Mouse (Mus musculus): ENCODE results near the gene Lysmd2. TPM values are rescaled to one million over a fixed set of nuclear protein-coding genes. Genes with fewer than 3 reads are reported as not detected.
A peak's percentile ranks its signal among the peaks of the same experiment; 100 is the strongest.

Lysmd2 gene
- total and polyA plus RNA-seq, 3 experiments = 6.9 to 16.4 (median 8.5) TPM

DNA sequence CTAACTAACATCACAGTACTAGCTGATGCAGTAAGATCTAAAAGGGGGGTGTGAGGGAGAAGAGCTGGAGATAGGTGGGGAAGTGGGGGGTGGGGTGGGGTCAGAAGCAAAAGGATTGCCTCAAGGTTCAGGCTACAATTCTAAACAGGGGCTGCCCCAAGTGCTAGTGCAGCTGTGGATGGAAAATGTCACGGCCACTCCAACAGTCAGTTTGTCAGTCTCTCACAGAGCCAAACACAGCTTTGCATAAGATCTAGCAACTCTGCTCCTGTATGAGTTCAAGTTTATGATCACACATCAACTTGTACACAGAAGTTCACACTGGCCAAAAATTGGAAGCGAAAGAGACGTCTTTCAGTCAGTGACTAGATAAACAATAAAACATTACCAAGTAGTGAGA is 4.1 kb upstream of the Lysmd2 start:
- Histone ChIP-seq H3K4me3 (no peak overlapping the region), H3K27ac (no peak overlapping the region), H3K79me2 (replicated peaks; ENCODE audit: control insufficient read depth, insufficient read depth, low read length) (no peaks in the 10 kb centered on the region), H3K27me3 (ENCODE audit: control insufficient read depth, insufficient read depth, low read length) (no peaks in the 10 kb centered on the region), H3K9ac (ENCODE audit: low read depth, low read length) (no peak overlapping the region), H3K4me1 (ENCODE audit: control insufficient read depth, insufficient read depth, low read length) (no peaks in the 10 kb centered on the region), H3K36me3 (ENCODE audit: control insufficient read depth, insufficient read depth, low read length) (no peaks in the 10 kb centered on the region)
- intact Hi-C loops (cut with DNase I) = no loop called here
- no peak for DNase-seq
- WGBS = 77% methylated on average over 3 of the region's 3 CpGs
- TF ChIP-seq POLR2A (IDR thresholded peaks at IDR 0.05; ENCODE audit: insufficient read depth, low read depth, low read length) (no peak), EP300 (IDR thresholded peaks at IDR 0.05; ENCODE audit: insufficient read depth, low read depth, low read length) (no peak), CTCF (IDR thresholded peaks at IDR 0.05) (no peak)

DNA sequence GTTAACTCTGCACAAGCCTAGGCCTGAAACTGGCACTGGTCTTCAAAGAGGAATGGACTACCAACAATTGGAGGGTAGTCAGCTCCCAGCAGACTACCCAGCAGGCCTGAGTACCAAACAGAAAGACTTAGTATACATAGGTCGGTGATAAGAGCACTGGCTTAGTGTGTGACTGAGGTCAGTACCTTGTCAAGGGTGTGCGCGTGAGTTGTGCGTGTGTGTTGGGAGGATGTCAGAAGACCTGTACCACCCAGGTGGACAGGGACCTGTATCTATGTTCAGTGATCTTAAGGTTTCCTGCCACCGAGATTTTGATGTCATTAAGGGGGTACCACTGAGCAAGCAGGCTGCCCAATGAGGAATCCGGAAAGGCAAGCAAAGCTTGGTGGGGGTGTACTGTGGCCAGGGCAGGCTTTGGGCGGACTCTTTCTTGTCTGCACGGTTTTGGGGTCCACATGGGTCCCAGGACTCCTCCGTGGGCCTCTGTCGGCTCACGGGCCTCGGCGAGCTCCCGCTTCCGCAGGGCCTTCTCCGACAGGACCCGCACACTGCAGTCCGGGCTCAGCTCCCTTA is 472 bp upstream of the Lysmd2 start:
- Histone ChIP-seq H3K36me3 (ENCODE audit: control insufficient read depth, insufficient read depth, low read length) (no peaks in the 10 kb centered on the region), H3K27me3 (ENCODE audit: control insufficient read depth, insufficient read depth, low read length) (no peaks in the 10 kb centered on the region), H3K79me2 (replicated peaks; ENCODE audit: control insufficient read depth, insufficient read depth, low read length) (no peaks in the 10 kb centered on the region; the same call in 1 of the 2 replicates), H3K4me1 (ENCODE audit: control insufficient read depth, insufficient read depth, low read length) (no peaks in the 10 kb centered on the region), H3K9ac (ENCODE audit: low read depth, low read length) (peak overlapping the region; percentile 82), H3K4me3 (peak overlapping the region; percentile 74), H3K27ac (peak overlapping the region; percentile 81)
- 23% methylated on average over 18 of the region's 18 CpGs for WGBS
- intact Hi-C loops (cut with DNase I) = no loop called here
- no peak for TF ChIP-seq EP300 (IDR thresholded peaks at IDR 0.05; ENCODE audit: insufficient read depth, low read depth, low read length)
- no peak for TF ChIP-seq POLR2A (IDR thresholded peaks at IDR 0.05; ENCODE audit: insufficient read depth, low read depth, low read length)
- no peak for TF ChIP-seq CTCF (IDR thresholded peaks at IDR 0.05)
- no peak for DNase-seq

DNA sequence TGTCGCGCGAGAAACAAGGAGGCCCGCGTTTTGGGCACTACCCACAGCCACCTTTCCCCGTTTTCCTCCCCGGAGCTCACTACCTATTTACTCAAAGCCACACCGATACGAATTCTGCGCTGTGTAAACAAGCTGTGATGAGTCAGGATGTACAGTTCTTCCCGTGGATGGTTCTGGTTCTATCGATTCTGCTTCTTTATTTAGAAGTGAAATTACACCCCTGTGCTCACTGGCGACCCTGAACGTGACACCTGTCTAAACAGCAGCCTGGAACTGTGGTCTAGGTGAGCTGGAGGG is 715 bp downstream of the Lysmd2 start:
- TF ChIP-seq POLR2A (IDR thresholded peaks at IDR 0.05; ENCODE audit: insufficient read depth, low read depth, low read length) (no peak), EP300 (IDR thresholded peaks at IDR 0.05; ENCODE audit: insufficient read depth, low read depth, low read length) (no peak), CTCF (IDR thresholded peaks at IDR 0.05) (no peak)
- intact Hi-C loops (cut with DNase I) = no loop called here
- no peaks in the 10 kb centered on the region for H3K27me3 ChIP-seq (ENCODE audit: control insufficient read depth, insufficient read depth, low read length)
- peaks cover 4% of the 10 kb centered on the region for H3K4me1 ChIP-seq (ENCODE audit: control insufficient read depth, insufficient read depth, low read length)
- 2% methylated on average over 14 of the region's 14 CpGs for WGBS
- peak overlapping the region; percentile 74 for H3K4me3 ChIP-seq
- H3K79me2 ChIP-seq (replicated peaks; ENCODE audit: control insufficient read depth, insufficient read depth, low read length) = no peaks in the 10 kb centered on the region; the same call in 1 of the 2 replicates
- H3K36me3 ChIP-seq (ENCODE audit: control insufficient read depth, insufficient read depth, low read length) = no peaks in the 10 kb centered on the region
- H3K27ac ChIP-seq = peak overlapping the region; percentile 81
- peak overlapping the region; percentile 82 for H3K9ac ChIP-seq (ENCODE audit: low read depth, low read length)
- no peak for DNase-seq

DNA sequence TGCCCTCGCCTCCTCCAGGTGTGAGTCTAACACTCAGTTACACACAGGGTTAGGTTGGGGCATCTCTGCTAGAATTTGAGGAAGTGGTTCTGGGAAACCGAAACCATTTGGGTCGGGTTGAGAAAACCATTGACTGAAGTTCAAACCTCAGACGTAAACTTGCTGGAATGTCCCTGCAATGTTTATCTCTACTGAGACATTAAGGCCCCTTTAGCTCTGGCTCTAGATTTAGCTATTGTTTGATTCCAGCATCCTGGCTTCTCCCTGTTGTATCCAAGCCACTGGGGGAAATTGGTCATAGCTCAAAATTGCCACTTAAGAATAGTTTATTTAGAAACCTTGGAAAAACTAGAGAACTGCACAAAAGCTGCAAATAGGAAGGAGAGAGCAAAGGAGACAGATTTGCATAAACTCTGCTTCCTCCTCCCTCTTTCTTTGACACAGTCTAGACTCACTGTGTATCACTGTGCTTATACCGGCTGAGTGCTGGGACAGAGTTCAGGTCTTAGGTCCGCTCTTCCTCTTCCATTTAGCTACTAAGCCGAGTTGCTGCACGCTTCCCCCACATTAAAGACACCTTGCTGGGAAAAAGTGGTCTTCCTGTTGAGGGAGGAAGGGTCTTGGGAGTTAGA is 5.4 kb downstream of the Lysmd2 start:
- H3K9ac ChIP-seq (ENCODE audit: low read depth, low read length) = peak overlapping the region; percentile 47
- DNase-seq = no peak
- H3K36me3 ChIP-seq (ENCODE audit: control insufficient read depth, insufficient read depth, low read length) = 0 out of 2 replicates have a peak, but pooled peaks cover 2% of the 10 kb centered on the region
- peaks cover 10% of the 10 kb centered on the region for H3K4me1 ChIP-seq (ENCODE audit: control insufficient read depth, insufficient read depth, low read length)
- WGBS = 36% methylated on average over 8 of the region's 8 CpGs
- H3K79me2 ChIP-seq (replicated peaks; ENCODE audit: control insufficient read depth, insufficient read depth, low read length) = no peaks in the 10 kb centered on the region; the same call in 1 of the 2 replicates
- peak overlapping the region; percentile 56 for H3K27ac ChIP-seq
- no peaks in the 10 kb centered on the region for H3K27me3 ChIP-seq (ENCODE audit: control insufficient read depth, insufficient read depth, low read length)
- TF ChIP-seq CTCF (IDR thresholded peaks at IDR 0.05) (no peak), EP300 (IDR thresholded peaks at IDR 0.05; ENCODE audit: insufficient read depth, low read depth, low read length) (no peak), POLR2A (IDR thresholded peaks at IDR 0.05; ENCODE audit: insufficient read depth, low read depth, low read length) (no peak)
- no peak overlapping the region for H3K4me3 ChIP-seq
- intact Hi-C loops (cut with DNase I) = no loop called here

DNA sequence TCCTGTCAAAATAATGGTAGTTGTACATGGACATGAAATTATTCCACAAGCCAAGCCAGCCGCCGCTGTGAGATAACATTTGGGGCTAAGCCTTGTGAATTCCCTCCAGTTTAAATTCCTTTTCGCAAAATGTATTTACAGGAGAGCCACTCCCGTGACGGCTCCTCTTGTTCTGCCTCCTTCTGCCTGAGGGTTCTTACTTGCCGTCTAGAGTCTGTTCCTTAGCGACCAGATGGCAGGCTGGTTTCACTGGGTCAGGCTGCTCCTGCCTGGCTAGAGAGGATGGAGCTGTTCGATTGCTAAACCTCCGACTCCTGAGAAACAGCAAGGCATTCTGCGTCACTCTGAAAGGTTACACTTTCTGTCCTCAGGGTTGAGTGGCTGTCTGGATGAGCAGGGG is 6.6 kb downstream of the Lysmd2 start:
- intact Hi-C loops (cut with DNase I) = no loop called here
- no peak overlapping the region for H3K27ac ChIP-seq
- H3K9ac ChIP-seq (ENCODE audit: low read depth, low read length) = no peak overlapping the region
- H3K79me2 ChIP-seq (replicated peaks; ENCODE audit: control insufficient read depth, insufficient read depth, low read length) = no peaks in the 10 kb centered on the region; the same call in 1 of the 2 replicates
- H3K36me3 ChIP-seq (ENCODE audit: control insufficient read depth, insufficient read depth, low read length) = 0 out of 2 replicates have a peak, but pooled peaks cover 2% of the 10 kb centered on the region
- no peak for DNase-seq
- TF ChIP-seq CTCF (IDR thresholded peaks at IDR 0.05) (no peak), POLR2A (IDR thresholded peaks at IDR 0.05; ENCODE audit: insufficient read depth, low read depth, low read length) (no peak), EP300 (IDR thresholded peaks at IDR 0.05; ENCODE audit: insufficient read depth, low read depth, low read length) (no peak)
- no peak overlapping the region for H3K4me3 ChIP-seq
- H3K4me1 ChIP-seq (ENCODE audit: control insufficient read depth, insufficient read depth, low read length) = peaks cover 10% of the 10 kb centered on the region
- WGBS = 68% methylated on average over 10 of the region's 10 CpGs
- H3K27me3 ChIP-seq (ENCODE audit: control insufficient read depth, insufficient read depth, low read length) = no peaks in the 10 kb centered on the region

DNA sequence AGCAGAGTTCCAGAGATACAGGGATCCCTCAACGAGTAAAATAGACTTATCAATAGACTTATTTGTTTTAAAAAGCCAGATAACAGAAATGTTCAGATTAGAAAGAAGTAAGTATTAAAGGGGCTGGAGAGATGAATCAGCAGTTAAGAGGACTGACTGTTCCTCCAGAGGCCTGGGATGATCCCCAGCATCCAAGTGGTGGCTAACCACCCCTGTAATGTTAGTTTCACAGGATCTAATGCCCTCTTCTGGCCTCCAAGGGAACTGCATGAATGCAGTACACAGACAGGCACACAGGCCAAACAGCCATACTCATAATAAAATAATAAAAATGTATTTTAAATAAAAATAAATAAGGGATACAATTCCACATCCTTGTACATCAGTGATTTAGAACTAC is 7.4 kb downstream of the Lysmd2 start:
- Histone ChIP-seq H3K79me2 (replicated peaks; ENCODE audit: control insufficient read depth, insufficient read depth, low read length) (no peaks in the 10 kb centered on the region; the same call in 1 of the 2 replicates), H3K36me3 (ENCODE audit: control insufficient read depth, insufficient read depth, low read length) (0 out of 2 replicates have a peak, but pooled peaks cover 2% of the 10 kb centered on the region), H3K27ac (no peak overlapping the region), H3K4me1 (ENCODE audit: control insufficient read depth, insufficient read depth, low read length) (peaks cover 10% of the 10 kb centered on the region), H3K4me3 (no peak overlapping the region), H3K9ac (ENCODE audit: low read depth, low read length) (no peak overlapping the region), H3K27me3 (ENCODE audit: control insufficient read depth, insufficient read depth, low read length) (no peaks in the 10 kb centered on the region)
- peak; percentile 71 for TF ChIP-seq CTCF (IDR thresholded peaks at IDR 0.05)
- TF ChIP-seq POLR2A (IDR thresholded peaks at IDR 0.05; ENCODE audit: insufficient read depth, low read depth, low read length) = no peak
- no peak for TF ChIP-seq EP300 (IDR thresholded peaks at IDR 0.05; ENCODE audit: insufficient read depth, low read depth, low read length)
- DNase-seq = no peak
- WGBS = 43% methylated on average over 1 of the region's 1 CpGs
- intact Hi-C loops (cut with DNase I) = no loop called here
